ENCODE assay signal across 1 mouse cellular context in genomic region chr10:120236855-120237254, GRCm38 (mm10).
A peak's percentile ranks its signal among the peaks of the same experiment; 100 is the strongest.
TF ChIP-seq lines count a peak whose summit lies in the region.

No protein-coding gene starts in this region.

TF ChIP-seq in MEL, 35 proteins besides CTCF, POLR2A, EP300 and RAD21:
- no peak for TF ChIP-seq POLR2AphosphoS5 (IDR thresholded peaks at IDR 0.05; ENCODE audit: borderline replicate concordance, low read depth, low read length)
- no peak for TF ChIP-seq POLR2AphosphoS2 (IDR thresholded peaks at IDR 0.05; ENCODE audit: low read length)
- TF ChIP-seq ETS1 (IDR thresholded peaks at IDR 0.05; ENCODE audit: low read depth, low read length) = no peak
- TF ChIP-seq ZMIZ1 (IDR thresholded peaks at IDR 0.05; ENCODE audit: low read depth, low read length) = no peak
- no peak for TF ChIP-seq E2F4 (IDR thresholded peaks at IDR 0.05; ENCODE audit: borderline replicate concordance, low read depth, low read length)
- TF ChIP-seq ZC3H11A (IDR thresholded peaks at IDR 0.05; ENCODE audit: low read depth, low read length) = no peak
- no peak for TF ChIP-seq MYB (IDR thresholded peaks at IDR 0.05; ENCODE audit: low read depth, low read length)
- TF ChIP-seq MXI1 (IDR thresholded peaks at IDR 0.05; ENCODE audit: low read depth, low read length) = peak; percentile 58; the same call in 1 of the 2 replicates
- TF ChIP-seq ZKSCAN1 (IDR thresholded peaks at IDR 0.05; ENCODE audit: low read depth, low read length) = no peak
- TF ChIP-seq MYC (IDR thresholded peaks at IDR 0.05; ENCODE audit: low read depth, low read length) = no peak
- no peak for TF ChIP-seq NRF1 (IDR thresholded peaks at IDR 0.05; ENCODE audit: insufficient read depth, low read depth, low read length, poor library complexity, severe bottlenecking)
- TF ChIP-seq MAZ (IDR thresholded peaks at IDR 0.05; ENCODE audit: low read depth, low read length) = no peak
- no peak for TF ChIP-seq MEF2A (IDR thresholded peaks at IDR 0.05; ENCODE audit: extremely low read depth, insufficient replicate concordance, low read depth, low read length, poor library complexity, severe bottlenecking)
- no peak for TF ChIP-seq CHD1 (IDR thresholded peaks at IDR 0.05; ENCODE audit: low read depth, low read length)
- TF ChIP-seq KAT2A (conservative IDR thresholded peaks at IDR 0.05; ENCODE audit: low read depth, low read length) = no peak
- TF ChIP-seq TCF12 (IDR thresholded peaks at IDR 0.05; ENCODE audit: low read depth, low read length) = 0 out of 2 replicates have a peak, but pooled peaks have one; percentile 9
- TF ChIP-seq ZNF384 (IDR thresholded peaks at IDR 0.05; ENCODE audit: low read depth, low read length) = no peak
- TF ChIP-seq JUND (IDR thresholded peaks at IDR 0.05; ENCODE audit: low read depth, low read length) = no peak
- TF ChIP-seq RCOR1 (IDR thresholded peaks at IDR 0.05; ENCODE audit: low read depth, low read length) = no peak
- no peak for TF ChIP-seq ELF1 (IDR thresholded peaks at IDR 0.05; ENCODE audit: low read depth, low read length)
- TF ChIP-seq MAX (IDR thresholded peaks at IDR 0.05; ENCODE audit: low read length) = 0 out of 2 replicates have a peak, but pooled peaks have one; percentile 30
- no peak for TF ChIP-seq UBTF (IDR thresholded peaks at IDR 0.05; ENCODE audit: borderline replicate concordance, insufficient read depth, low read depth, low read length)
- TF ChIP-seq TBP (IDR thresholded peaks at IDR 0.05; ENCODE audit: low read depth, low read length) = 0 out of 2 replicates have a peak, but pooled peaks have one; percentile 9
- no peak for TF ChIP-seq CHD2 (IDR thresholded peaks at IDR 0.05; ENCODE audit: low read length)
- no peak for TF ChIP-seq SMC3 (IDR thresholded peaks at IDR 0.05; ENCODE audit: low read depth, low read length)
- 0 out of 2 replicates have a peak, but pooled peaks have one; percentile 14 for TF ChIP-seq GATA1 (IDR thresholded peaks at IDR 0.05; ENCODE audit: low read depth, low read length)
- no peak for TF ChIP-seq BHLHE40 (IDR thresholded peaks at IDR 0.05; ENCODE audit: borderline replicate concordance, low read depth, low read length)
- no peak for TF ChIP-seq GABPA (IDR thresholded peaks at IDR 0.05; ENCODE audit: low read depth, low read length)
